In genomic region chr8:83217196-83217595, GRCm38 (mm10) we compare ENCODE assay signal across 19 mouse cellular contexts. TPM values are rescaled to one million over a fixed set of nuclear protein-coding genes. Genes with fewer than 3 reads are reported as not detected.
"Had no signal": no experiment of that assay in that cellular context is flagged by ENCODE, and none has a peak within 500 bp of the region (broad histone marks: within the 10 kb centered on the region; RNA-seq: fewer than 3 reads in every experiment).

No protein-coding gene starts in this region.

- H3K36me3 ChIP-seq: lung, embryonic 15.5 days; midbrain, embryonic 15.5 days had no signal

- H3K9ac ChIP-seq: lung, embryonic 15.5 days; midbrain, embryonic 12.5 days; midbrain, embryonic 15.5 days; neural tube, embryonic 13.5 days had no signal

- H3K27me3 ChIP-seq: lung, embryonic 15.5 days; midbrain, embryonic 12.5 days; midbrain, embryonic 15.5 days; neural tube, embryonic 13.5 days had no signal

- H3K9me3 ChIP-seq: lung, embryonic 15.5 days; midbrain, embryonic 12.5 days; midbrain, embryonic 15.5 days; neural tube, embryonic 13.5 days had no signal

- H3K27ac ChIP-seq: left cerebral cortex, adult 2 months; lung, embryonic 15.5 days; midbrain, embryonic 12.5 days; midbrain, embryonic 15.5 days had no signal

- DNase-seq: kidney, adult 18-20 months; kidney, adult 9 months; kidney, postnatal 14 days; kidney, postnatal 4 days; layer of hippocampus, postnatal 36 days; lung, adult 18-20 months; lung, postnatal 14 days; lung, postnatal 4 days; thymus, adult 18-20 months; thymus, postnatal 36 days had no signal

- H3K4me3 ChIP-seq: left cerebral cortex, adult 2 months; lung, embryonic 15.5 days; midbrain, embryonic 12.5 days; midbrain, embryonic 15.5 days; myocyte; neural tube, embryonic 13.5 days had no signal

- H3K4me2 ChIP-seq: lung, embryonic 15.5 days; midbrain, embryonic 12.5 days; midbrain, embryonic 15.5 days; neural tube, embryonic 13.5 days had no signal

- ATAC-seq: midbrain, embryonic 15.5 days had no signal

- H3K4me1 ChIP-seq: lung, embryonic 15.5 days; midbrain, embryonic 15.5 days; neural tube, embryonic 13.5 days had no signal

RNA-seq across cellular contexts. Expression of gene Gm10645, which starts 51.2 kb away (rescaled TPM):
- total RNA-seq: megakaryocyte progenitor cell, adult 5-6 weeks; megakaryocyte-erythroid progenitor cell, adult 5-6 weeks had no signal
- polyA plus RNA-seq: testis, adult 2 months had no signal
